ENCODE assay signal across 19 mouse cellular contexts in the genomic region with DNA sequence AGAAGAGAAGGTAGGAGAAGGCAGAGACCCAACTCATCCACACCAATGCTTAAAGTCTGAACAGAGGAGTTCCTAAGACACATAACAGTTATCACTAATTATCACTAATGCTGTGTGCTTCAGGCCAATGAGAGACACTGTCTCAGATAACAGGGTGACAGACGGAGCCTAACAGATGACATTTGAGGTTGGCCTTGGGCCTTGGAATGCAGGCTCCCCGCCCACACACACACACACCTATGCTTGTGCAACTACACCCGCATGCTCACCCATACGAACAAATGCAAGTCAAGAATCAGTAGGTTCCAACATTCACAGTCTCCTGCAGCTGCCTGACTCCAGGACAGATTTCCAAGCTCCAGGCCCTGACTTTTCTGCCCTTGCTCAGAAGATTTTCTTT.
DNase-seq lines count a peak whose midpoint lies in the region; ATAC-seq and TF ChIP-seq lines count a peak whose summit lies in the region.
"Had no signal": no experiment of that assay in that cellular context is flagged by ENCODE, and none has a peak within 500 bp of the region (broad histone marks: within the 10 kb centered on the region; RNA-seq: fewer than 3 reads in every experiment).

No protein-coding gene starts in this region.

- no peak for ATAC-seq in heart, embryonic 16.5 days (replicated peaks; ENCODE audit: extremely low read depth, insufficient read depth, low FRiP score)
- no peak for ATAC-seq in heart, embryonic 11.5 days (replicated peaks; ENCODE audit: insufficient number of reproducible peaks, low FRiP score, low TSS enrichment)
- peak; percentile 10 for ATAC-seq in CD4-positive, CD25-positive, alpha-beta regulatory T cell, adult 4 months
- no peak for ATAC-seq in intestine, embryonic 16.5 days
- ATAC-seq: forebrain, embryonic 13.5 days; intestine, embryonic 15.5 days had no signal

- no peak overlapping the region for H3K4me2 ChIP-seq in heart, embryonic 16.5 days (ENCODE audit: low read depth, low read length)
- no peak overlapping the region for H3K4me2 ChIP-seq in heart, embryonic 11.5 days
- no peak overlapping the region for H3K4me2 ChIP-seq in myocyte (ENCODE audit: low read depth)
- no peak overlapping the region for H3K4me2 ChIP-seq in intestine, embryonic 16.5 days (ENCODE audit: low read depth, low read length)
- H3K4me2 ChIP-seq: forebrain, embryonic 13.5 days; hindbrain, embryonic 12.5 days; intestine, embryonic 15.5 days; limb, embryonic 13.5 days; neural tube, embryonic 15.5 days had no signal

- no peak overlapping the region for H3ac ChIP-seq in myocyte (ENCODE audit: control insufficient read depth, insufficient read length)

- H3K27ac ChIP-seq in heart, embryonic 16.5 days (ENCODE audit: low read length) = peak overlapping the region; percentile 12; the same call in 1 of the 2 replicates
- H3K27ac ChIP-seq in heart, embryonic 11.5 days (ENCODE audit: low read depth, low read length) = no peak overlapping the region
- no peak overlapping the region for H3K27ac ChIP-seq in intestine, embryonic 16.5 days (ENCODE audit: low read length)
- H3K27ac ChIP-seq: embryonic facial prominence, embryonic 10.5 days; forebrain, embryonic 13.5 days; hindbrain, embryonic 12.5 days; intestine, embryonic 15.5 days; limb, embryonic 13.5 days; midbrain, embryonic 10.5 days; neural tube, embryonic 15.5 days had no signal

- no peaks in the 10 kb centered on the region for H3K9me3 ChIP-seq in heart, embryonic 16.5 days (replicated peaks; ENCODE audit: control insufficient read depth, low read length)
- H3K9me3 ChIP-seq in heart, embryonic 11.5 days (replicated peaks; ENCODE audit: control insufficient read depth, low read length) = no peaks in the 10 kb centered on the region
- no peaks in the 10 kb centered on the region for H3K9me3 ChIP-seq in intestine, embryonic 16.5 days (ENCODE audit: control insufficient read depth, low read length)
- H3K9me3 ChIP-seq: embryonic facial prominence, embryonic 10.5 days; forebrain, embryonic 13.5 days; hindbrain, embryonic 12.5 days; intestine, embryonic 15.5 days; limb, embryonic 13.5 days; midbrain, embryonic 10.5 days; neural tube, embryonic 15.5 days had no signal

- H3K9ac ChIP-seq in heart, embryonic 16.5 days (ENCODE audit: low read length) = no peak overlapping the region
- no peak overlapping the region for H3K9ac ChIP-seq in heart, embryonic 11.5 days (ENCODE audit: low read depth, low read length)
- no peak overlapping the region for H3K9ac ChIP-seq in intestine, embryonic 16.5 days (ENCODE audit: low read depth, low read length)
- H3K9ac ChIP-seq: forebrain, embryonic 13.5 days; hindbrain, embryonic 12.5 days; intestine, embryonic 15.5 days; limb, embryonic 13.5 days; neural tube, embryonic 15.5 days had no signal

- no peak overlapping the region for H3K4me3 ChIP-seq in heart, embryonic 16.5 days (ENCODE audit: low read length)
- no peak overlapping the region for H3K4me3 ChIP-seq in heart, embryonic 11.5 days (ENCODE audit: low read depth, low read length)
- no peak overlapping the region for H3K4me3 ChIP-seq in myocyte
- no peak overlapping the region for H3K4me3 ChIP-seq in intestine, embryonic 16.5 days (ENCODE audit: low read length)
- H3K4me3 ChIP-seq: embryonic facial prominence, embryonic 10.5 days; forebrain, embryonic 13.5 days; hindbrain, embryonic 12.5 days; intestine, embryonic 15.5 days; limb, embryonic 13.5 days; midbrain, embryonic 10.5 days; neural tube, embryonic 15.5 days had no signal

- peak; percentile 36 for DNase-seq in cerebellum, adult 9-11 months
- DNase-seq in adrenal gland, adult 18-20 months (ENCODE audit: low spot score in 2 of 2) = no peak
- DNase-seq in urinary bladder, postnatal 14 days (ENCODE audit: low spot score) = no peak
- DNase-seq: adrenal gland, postnatal 36 days; gastrocnemius, postnatal 14 days; heart, postnatal 10 days; lung, adult 18-20 months had no signal

- no peaks in the 10 kb centered on the region for H3K36me3 ChIP-seq in heart, embryonic 16.5 days (ENCODE audit: control insufficient read depth, insufficient read depth)
- no peaks in the 10 kb centered on the region for H3K36me3 ChIP-seq in heart, embryonic 11.5 days (ENCODE audit: control insufficient read depth, insufficient read depth, low read length)
- H3K36me3 ChIP-seq in myocyte (ENCODE audit: control insufficient read depth, insufficient read depth) = no peaks in the 10 kb centered on the region
- H3K36me3 ChIP-seq in intestine, embryonic 16.5 days (ENCODE audit: control insufficient read depth, insufficient read depth, low read length) = no peaks in the 10 kb centered on the region
- H3K36me3 ChIP-seq: embryonic facial prominence, embryonic 10.5 days; hindbrain, embryonic 12.5 days; intestine, embryonic 15.5 days; limb, embryonic 13.5 days; midbrain, embryonic 10.5 days; neural tube, embryonic 15.5 days had no signal

- H3K4me1 ChIP-seq in heart, embryonic 16.5 days (ENCODE audit: control insufficient read depth, insufficient read depth, low read length) = no peaks in the 10 kb centered on the region
- no peaks in the 10 kb centered on the region for H3K4me1 ChIP-seq in heart, embryonic 11.5 days (ENCODE audit: control insufficient read depth, insufficient read depth, low read length)
- H3K4me1 ChIP-seq in intestine, embryonic 16.5 days (ENCODE audit: control insufficient read depth, insufficient read depth, low read length) = no peaks in the 10 kb centered on the region
- H3K4me1 ChIP-seq: forebrain, embryonic 13.5 days; hindbrain, embryonic 12.5 days; intestine, embryonic 15.5 days; neural tube, embryonic 15.5 days had no signal

- WGBS in heart, embryonic 16.5 days = 54% methylated on average over 4 of the region's 4 CpGs
- WGBS in heart, embryonic 11.5 days (ENCODE audit: insufficient replicate concordance) = 61% methylated on average over 4 of the region's 4 CpGs
- WGBS in intestine, embryonic 16.5 days = 69% methylated on average over 4 of the region's 4 CpGs

- no peak for TF ChIP-seq POLR2A in myocyte (IDR thresholded peaks at IDR 0.05; ENCODE audit: insufficient read length, low read depth)

- no peaks in the 10 kb centered on the region for H3K27me3 ChIP-seq in heart, embryonic 16.5 days (ENCODE audit: control insufficient read depth, insufficient read depth, low read length)
- H3K27me3 ChIP-seq in heart, embryonic 11.5 days (ENCODE audit: control insufficient read depth, insufficient read depth, low read length) = no peaks in the 10 kb centered on the region
- no peaks in the 10 kb centered on the region for H3K27me3 ChIP-seq in myocyte (ENCODE audit: control insufficient read depth, insufficient read depth, insufficient read length)
- H3K27me3 ChIP-seq in intestine, embryonic 16.5 days (replicated peaks; ENCODE audit: control insufficient read depth, insufficient read depth, low read length) = no peaks in the 10 kb centered on the region
- H3K27me3 ChIP-seq: forebrain, embryonic 13.5 days; hindbrain, embryonic 12.5 days; intestine, embryonic 15.5 days; limb, embryonic 13.5 days; neural tube, embryonic 15.5 days had no signal

- no peaks in the 10 kb centered on the region for H3K79me2 ChIP-seq in myocyte (ENCODE audit: control insufficient read depth, insufficient read depth)

TF ChIP-seq in myocyte, 11 proteins besides CTCF, POLR2A, EP300 and RAD21:
- TF ChIP-seq REST (IDR thresholded peaks at IDR 0.05; ENCODE audit: insufficient read depth, insufficient read length) = no peak
- TF ChIP-seq E2F4 (IDR thresholded peaks at IDR 0.05; ENCODE audit: insufficient read depth) = no peak
- no peak for TF ChIP-seq MAX (IDR thresholded peaks at IDR 0.05; ENCODE audit: low read depth)
- TF ChIP-seq POLR2AphosphoS2 (IDR thresholded peaks at IDR 0.05; ENCODE audit: insufficient read length, low read depth) = no peak
- no peak for TF ChIP-seq USF1 (IDR thresholded peaks at IDR 0.05; ENCODE audit: low read depth)
- TF ChIP-seq TCF3 (IDR thresholded peaks at IDR 0.05; ENCODE audit: insufficient read length, low read depth) = no peak
- TF ChIP-seq MYOD1 (IDR thresholded peaks at IDR 0.05; ENCODE audit: control insufficient read depth in 1 of 3, insufficient read length in 2 of 3, low read depth in 2 of 3) = peak in 2 of 3 experiments; percentile 50 to 73
- TF ChIP-seq MYOG (IDR thresholded peaks at IDR 0.05; ENCODE audit: control insufficient read depth in 1 of 3, insufficient read depth in 1 of 3, insufficient read length in 2 of 3, low read depth in 2 of 3) = peak in 1 of 3 experiments; percentile 47
- TF ChIP-seq CEBPB (IDR thresholded peaks at IDR 0.05; ENCODE audit: insufficient read depth, poor library complexity, severe bottlenecking) = no peak
- TF ChIP-seq SRF (IDR thresholded peaks at IDR 0.05; ENCODE audit: control insufficient read depth, insufficient read length, low read depth) = no peak
- TF ChIP-seq TCF12 (IDR thresholded peaks at IDR 0.05; ENCODE audit: insufficient read depth, poor library complexity, severe bottlenecking) = no peak
